Mouse (Mus musculus) midbrain, embryonic 14.5 days (tissue): ENCODE data around the gene Mthfsd. TPM values are rescaled to one million over a fixed set of nuclear protein-coding genes. Genes with fewer than 3 reads are reported as not detected.

Source experiments
- ATAC-seq: fragments of 200-750 bp; cut with Nextera tagmentation; 2 replicates; pipeline ENCODE4 v1.8.0; 2017; ENCODE audit warnings: moderate number of reproducible peaks, moderate library complexity; ENCODE audit not compliant: low FRiP score, low TSS enrichment
- DNase-seq: peaks from one replicate; pipeline ENCODE4 v3.0.0-alpha.2; 2015
- H3K27ac ChIP-seq: fragments of 300-500 bp; sonication (generic); replicated peaks from 2 replicates; pipeline ENCODE4 v1.5.1; 2014; ENCODE audit warnings: mild to moderate bottlenecking, low read depth, low read length, moderate library complexity
- H3K27me3 ChIP-seq: fragments of 300-500 bp; sonication (generic); 2 replicates; pipeline ENCODE4 v1.6.1; 2014; ENCODE audit warnings: low read length, control low read depth, mixed read lengths; ENCODE audit not compliant: control insufficient read depth, insufficient read depth
- H3K36me3 ChIP-seq: fragments of 300-500 bp; sonication (generic); 2 replicates; pipeline ENCODE4 v1.6.1; 2014; ENCODE audit warnings: low read length, control low read depth; ENCODE audit not compliant: control insufficient read depth, insufficient read depth
- H3K4me1 ChIP-seq: fragments of 300-500 bp; sonication (generic); 2 replicates; pipeline ENCODE4 v1.6.1; 2014; ENCODE audit warnings: mild to moderate bottlenecking, antibody characterized with exemption, low read length, control low read depth; ENCODE audit not compliant: control insufficient read depth, insufficient read depth
- H3K4me2 ChIP-seq: fragments of 300-500 bp; sonication (generic); 2 replicates; pipeline ENCODE4 v1.6.1; 2014; ENCODE audit warnings: mild to moderate bottlenecking, low read length, moderate library complexity
- H3K4me3 ChIP-seq: fragments of 300-500 bp; sonication (generic); replicated peaks from 2 replicates; pipeline ENCODE4 v1.5.1; 2014; ENCODE audit warnings: low read depth, low read length
- H3K9ac ChIP-seq: fragments of 300-500 bp; sonication (generic); replicated peaks from 2 replicates; pipeline ENCODE4 v1.6.1; 2014; ENCODE audit warnings: mild to moderate bottlenecking, low read length, moderate library complexity
- H3K9me3 ChIP-seq: fragments of 300-500 bp; sonication (generic); 2 replicates; pipeline ENCODE4 v1.6.1; 2016; ENCODE audit warnings: low read length, control low read depth, mixed read lengths; ENCODE audit not compliant: control insufficient read depth
- WGBS: fragments of 180-500 bp; shearing (Covaris S2); extraction: QIAGEN DNeasy Blood & Tissue Kit; methylation state at CpG from one replicate; pipeline ENCODE4 v1.1.7; 2014; 5-methylcytosine and 5-hydroxymethylcytosine counted together
- polyA plus RNA-seq: library from polyadenylated mRNA; unstranded; fragments of >200 nt; fragmentation: Nextera tagmentation; extraction: Ambion mirVana; gene quantifications from 2 replicates; pipeline ENCODE4 v1.2.1, GENCODE M21; 2014

Mthfsd gene
- polyA plus RNA-seq, 1 experiment from 2014 or later, result 50.2 TPM

DNA sequence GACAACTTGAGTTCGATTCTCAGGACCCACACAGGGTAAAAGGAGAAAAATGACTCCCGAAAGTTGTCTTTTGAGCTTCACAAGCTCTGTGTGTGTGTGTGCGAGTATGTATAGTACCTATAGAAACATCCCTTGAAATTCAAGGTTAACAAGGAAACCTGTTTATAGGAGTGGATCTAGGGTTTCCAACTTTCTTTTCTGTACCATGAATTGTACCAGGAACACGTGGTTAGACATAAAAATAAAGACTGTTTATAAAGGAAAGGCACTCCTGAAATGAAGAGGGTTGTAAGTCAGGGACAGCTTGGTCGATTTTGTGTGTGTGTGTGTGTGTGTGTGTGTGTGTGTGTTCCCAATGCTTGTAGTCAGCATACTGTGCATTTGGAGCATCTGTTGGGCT, 465 bp upstream of the Mthfsd start:
- DNase-seq, result no peak
- no peak for ATAC-seq
- Histone ChIP-seq H3K9ac (peak overlapping the region; percentile 30; the same call in 1 of the 2 replicates), H3K27ac (0 out of 2 replicates have a peak overlapping the region, but pooled peaks have one; percentile 85), H3K4me2 (peak overlapping the region; percentile 81), H3K4me1 (peaks cover 6% of the 10 kb centered on the region), H3K4me3 (peak overlapping the region; percentile 72), H3K36me3 (peaks cover 5% of the 10 kb centered on the region), H3K27me3 (peaks cover 11% of the 10 kb centered on the region), H3K9me3 (no peaks in the 10 kb centered on the region)
- 10% methylated on average over 5 of the region's 5 CpGs for WGBS

DNA sequence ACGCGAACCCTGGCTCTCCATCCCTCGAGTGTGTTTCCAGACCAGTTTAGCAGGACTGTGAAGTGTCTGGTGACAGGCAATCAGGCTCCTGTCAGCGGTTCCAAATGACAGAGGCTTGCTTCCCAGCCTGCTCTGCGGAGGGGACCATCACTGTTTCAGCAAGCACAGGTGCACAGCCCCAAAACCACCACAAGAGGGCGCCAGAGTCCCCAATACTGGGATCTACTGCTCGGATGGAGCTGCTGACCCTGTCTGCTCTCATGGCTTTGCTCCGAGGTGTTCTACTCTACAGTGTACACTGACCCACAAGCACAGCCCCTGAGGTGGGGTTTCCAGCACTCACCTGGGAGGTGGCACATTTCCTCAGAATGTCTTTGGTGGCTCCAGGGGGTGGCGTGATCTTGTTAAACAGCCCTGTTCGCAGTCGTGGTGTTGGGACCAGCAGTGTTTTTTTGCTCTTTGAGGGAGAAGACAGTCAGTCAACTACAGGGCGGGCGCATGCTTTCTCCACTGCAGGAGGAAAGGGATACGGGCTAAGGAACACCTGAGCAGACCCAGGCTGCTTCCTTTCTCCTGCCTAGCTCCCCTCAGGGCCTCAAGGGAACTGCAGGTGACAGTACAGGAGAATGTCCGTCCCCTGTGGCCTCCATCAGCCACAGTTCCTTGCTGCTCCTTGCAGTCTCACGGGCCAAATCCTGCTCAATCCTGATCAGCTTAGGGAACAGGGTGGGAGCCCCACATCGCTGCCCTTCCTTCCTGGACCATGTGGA, 4.0 kb downstream of the Mthfsd start:
- no peak overlapping the region for H3K4me2 ChIP-seq
- WGBS, result 55% methylated on average over 17 of the region's 17 CpGs
- ATAC-seq (no peak), DNase-seq (peak; percentile 91)
- H3K27me3 ChIP-seq, result no peaks in the 10 kb centered on the region
- peaks cover 47% of the 10 kb centered on the region for H3K36me3 ChIP-seq
- no peak overlapping the region for H3K4me3 ChIP-seq
- peaks cover 6% of the 10 kb centered on the region for H3K4me1 ChIP-seq
- H3K9me3 ChIP-seq, result no peaks in the 10 kb centered on the region
- H3K9ac ChIP-seq, result no peak overlapping the region
- H3K27ac ChIP-seq, result no peak overlapping the region

DNA sequence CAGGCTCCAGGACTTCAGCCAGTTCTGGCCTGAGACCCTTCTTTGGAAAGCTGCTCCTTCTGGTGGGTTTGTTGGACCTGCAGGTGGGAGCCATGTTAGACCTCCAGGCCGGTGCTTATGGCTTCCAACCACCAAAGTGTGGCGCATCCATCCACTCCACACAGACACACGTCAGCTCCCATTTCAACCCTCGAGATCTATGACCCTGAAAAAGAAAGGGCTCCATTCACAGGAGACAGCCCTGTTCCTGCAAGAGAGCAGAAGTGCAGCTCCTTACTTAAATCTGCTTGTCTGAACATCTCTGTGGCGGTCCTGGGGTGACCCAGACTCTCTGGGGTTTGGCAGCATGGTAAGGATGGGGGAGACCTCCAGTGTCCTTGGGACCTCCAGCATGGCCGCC, 14.7 kb downstream of the Mthfsd start:
- Histone ChIP-seq H3K36me3 (peaks cover 16% of the 10 kb centered on the region), H3K27me3 (peaks cover 52% of the 10 kb centered on the region), H3K27ac (no peak overlapping the region), H3K9me3 (no peaks in the 10 kb centered on the region), H3K4me2 (no peak overlapping the region), H3K9ac (no peak overlapping the region), H3K4me1 (no peaks in the 10 kb centered on the region), H3K4me3 (no peak overlapping the region)
- DNase-seq (no peak), ATAC-seq (no peak)
- 65% methylated on average over 6 of the region's 6 CpGs for WGBS

DNA sequence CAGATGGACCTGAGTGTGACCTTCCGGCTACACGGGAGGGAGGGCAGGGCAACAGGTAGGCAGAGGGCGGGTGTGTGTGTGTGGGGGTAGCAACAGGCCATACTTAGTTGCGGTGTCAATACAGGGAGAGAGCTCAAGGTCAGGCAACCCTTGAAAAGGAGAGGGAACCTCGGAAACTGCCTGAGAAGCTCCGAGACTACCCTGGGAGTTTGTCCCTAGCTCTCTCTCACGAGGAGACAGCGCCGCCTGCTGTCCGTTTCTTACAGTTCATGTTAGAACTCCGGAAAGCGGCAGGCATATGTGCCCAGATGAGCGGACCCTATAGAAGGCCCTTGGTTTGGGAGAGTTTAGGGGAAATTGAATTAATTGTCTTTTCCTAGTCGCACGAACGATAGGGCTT, 15.6 kb downstream of the Mthfsd start:
- Histone ChIP-seq H3K4me1 (no peaks in the 10 kb centered on the region), H3K27me3 (peaks cover 59% of the 10 kb centered on the region), H3K4me3 (no peak overlapping the region), H3K27ac (no peak overlapping the region), H3K9me3 (no peaks in the 10 kb centered on the region), H3K9ac (no peak overlapping the region), H3K4me2 (no peak overlapping the region), H3K36me3 (peaks cover 7% of the 10 kb centered on the region)
- ATAC-seq, result peak; percentile 63; the same call in 1 of the 2 replicates
- DNase-seq, result peak; percentile 95
- 3% methylated on average over 16 of the region's 16 CpGs for WGBS

DNA sequence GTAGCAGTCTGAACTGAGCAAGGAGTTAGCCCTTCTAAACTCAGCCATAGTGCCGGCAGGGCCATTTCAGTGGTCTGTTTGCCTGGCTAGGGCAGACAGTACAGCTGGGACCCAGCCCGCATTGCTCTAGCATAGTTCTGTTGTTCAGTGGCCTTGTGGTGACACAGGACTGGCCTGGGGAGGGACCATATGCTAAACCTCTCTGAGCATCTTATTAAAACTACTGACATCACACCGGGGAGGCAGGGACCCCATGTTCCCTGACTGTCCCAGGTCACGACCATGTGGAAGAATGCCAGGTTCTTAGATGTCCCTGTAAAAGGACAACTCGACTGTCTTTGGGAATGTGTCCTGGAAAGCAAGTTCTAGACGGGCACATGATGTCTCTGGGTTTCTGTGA, 16.1 kb downstream of the Mthfsd start:
- H3K4me1 ChIP-seq, result no peaks in the 10 kb centered on the region
- WGBS, result 34% methylated on average over 6 of the region's 6 CpGs
- H3K4me3 ChIP-seq, result no peak overlapping the region
- peaks cover 2% of the 10 kb centered on the region for H3K36me3 ChIP-seq
- H3K27me3 ChIP-seq, result peaks cover 64% of the 10 kb centered on the region
- DNase-seq (no peak), ATAC-seq (no peak)
- no peak overlapping the region for H3K9ac ChIP-seq
- H3K27ac ChIP-seq, result no peak overlapping the region
- no peaks in the 10 kb centered on the region for H3K9me3 ChIP-seq
- H3K4me2 ChIP-seq, result no peak overlapping the region

DNA sequence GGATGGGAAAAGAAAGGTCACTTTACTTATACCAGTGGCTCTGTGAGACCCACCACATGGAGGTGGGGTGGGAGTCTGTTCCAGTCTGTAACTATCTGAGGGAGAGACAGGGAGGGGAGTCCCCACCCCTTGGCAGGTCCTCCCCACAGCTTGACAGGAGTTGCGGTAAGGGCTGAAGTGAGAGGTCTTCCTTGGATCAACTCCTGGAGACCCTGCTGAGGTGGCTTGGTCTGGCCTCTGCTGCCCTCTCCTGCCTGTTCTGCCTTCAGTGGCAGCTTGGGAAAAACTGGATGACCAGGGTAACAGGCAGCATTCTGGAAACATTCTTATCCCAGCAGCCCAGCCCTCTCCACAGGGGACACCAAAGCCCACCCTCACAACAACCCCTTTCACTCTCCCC, 17.5 kb downstream of the Mthfsd start:
- Histone ChIP-seq H3K27me3 (peaks cover 78% of the 10 kb centered on the region), H3K4me1 (no peaks in the 10 kb centered on the region), H3K27ac (no peak overlapping the region), H3K9me3 (no peaks in the 10 kb centered on the region), H3K4me3 (no peak overlapping the region), H3K36me3 (no peaks in the 10 kb centered on the region), H3K4me2 (no peak overlapping the region), H3K9ac (no peak overlapping the region)
- DNase-seq, result no peak
- 0% methylated on average over 1 of the region's 1 CpGs for WGBS
- no peak for ATAC-seq

DNA sequence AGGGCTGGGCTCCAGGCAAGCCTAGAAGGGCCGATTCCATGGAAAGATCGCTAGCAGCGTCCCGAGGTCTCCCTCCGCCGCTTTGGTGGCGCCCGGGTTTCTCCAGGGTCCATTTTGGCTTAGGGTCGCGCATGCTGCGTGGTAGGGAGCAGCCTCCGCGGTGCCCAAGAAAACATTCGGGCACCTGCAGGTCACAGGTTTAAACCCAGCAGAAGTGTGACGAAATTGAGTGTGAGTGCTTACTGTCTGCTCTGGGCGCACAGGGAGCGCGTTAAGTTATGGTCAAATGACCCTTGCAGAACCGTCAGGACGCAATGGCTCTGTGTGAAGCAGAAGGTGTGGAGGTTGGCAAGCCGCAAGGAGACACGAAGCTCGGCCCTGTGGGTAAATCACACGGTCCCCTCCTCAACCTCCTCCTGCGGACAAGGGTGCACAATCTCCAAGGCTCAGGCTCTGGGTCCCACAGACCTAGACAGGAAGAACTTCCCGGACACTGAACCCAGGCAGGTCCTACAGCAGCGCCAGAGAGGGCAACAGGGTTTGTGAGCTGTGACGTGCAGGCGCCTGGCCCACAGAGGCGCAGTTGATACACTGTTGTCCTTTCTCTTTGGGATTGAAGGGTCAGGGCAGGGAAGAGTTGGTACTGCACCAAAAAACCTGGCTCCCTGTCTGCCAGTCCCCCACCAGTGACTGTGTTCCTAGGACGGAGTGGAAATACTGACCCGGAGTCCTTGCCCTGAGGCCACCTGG, 18.4 kb downstream of the Mthfsd start:
- peaks cover 87% of the 10 kb centered on the region for H3K27me3 ChIP-seq
- no peak overlapping the region for H3K9ac ChIP-seq
- ATAC-seq (no peak), DNase-seq (no peak)
- no peak overlapping the region for H3K4me3 ChIP-seq
- 2% methylated on average over 32 of the region's 32 CpGs for WGBS
- H3K36me3 ChIP-seq, result no peaks in the 10 kb centered on the region
- no peak overlapping the region for H3K27ac ChIP-seq
- no peak overlapping the region for H3K4me2 ChIP-seq
- no peaks in the 10 kb centered on the region for H3K9me3 ChIP-seq
- no peaks in the 10 kb centered on the region for H3K4me1 ChIP-seq

DNA sequence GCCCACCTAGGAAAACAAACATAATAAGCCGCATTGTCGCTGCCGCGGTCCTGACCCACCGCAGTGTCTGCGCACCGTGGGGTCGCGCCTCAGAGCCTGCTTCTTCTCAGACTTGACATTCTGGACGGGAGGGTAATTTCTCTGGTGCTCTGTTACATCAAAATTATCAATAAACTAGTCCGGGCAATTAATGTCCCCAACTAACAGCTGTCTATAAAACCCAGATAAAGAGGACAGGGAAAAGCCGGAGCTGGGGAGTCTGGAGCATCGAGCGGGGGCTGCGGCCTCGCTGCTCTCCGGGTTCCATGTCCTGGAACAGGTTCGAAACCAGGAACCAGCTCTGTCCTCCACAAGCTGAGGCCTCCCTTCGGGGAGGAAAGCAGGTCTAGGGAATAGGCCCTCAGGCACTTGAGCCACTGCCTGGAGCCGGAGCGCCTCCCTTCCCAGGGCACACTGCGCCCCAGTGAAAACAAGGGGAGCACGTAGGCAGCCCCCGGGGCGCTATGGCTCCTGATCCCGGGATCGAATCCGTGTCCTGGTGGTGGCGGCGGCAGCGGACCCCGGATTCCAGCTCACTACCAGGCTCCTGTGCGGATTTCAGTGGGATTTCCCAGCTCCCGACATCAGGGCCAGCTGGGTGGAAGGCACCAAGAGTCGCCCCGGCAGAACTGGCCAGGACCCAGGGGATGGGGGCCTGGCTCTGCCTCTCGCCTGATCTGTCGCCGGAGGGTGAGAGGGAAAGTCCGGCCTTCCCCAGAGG, 19.1 kb downstream of the Mthfsd start:
- no peak overlapping the region for H3K27ac ChIP-seq
- H3K4me2 ChIP-seq, result no peak overlapping the region
- no peak for ATAC-seq
- peaks cover 3% of the 10 kb centered on the region; the same call in 1 of the 2 replicates for H3K4me1 ChIP-seq
- peaks cover 95% of the 10 kb centered on the region for H3K27me3 ChIP-seq
- 2% methylated on average over 40 of the region's 40 CpGs for WGBS
- H3K9me3 ChIP-seq, result no peaks in the 10 kb centered on the region
- no peaks in the 10 kb centered on the region for H3K36me3 ChIP-seq
- no peak for DNase-seq
- no peak overlapping the region for H3K9ac ChIP-seq
- H3K4me3 ChIP-seq, result no peak overlapping the region
